Mouse (Mus musculus) stomach, postnatal 0 days (tissue): ENCODE measurements around the gene S100a13. TPM values are rescaled to one million over a fixed set of nuclear protein-coding genes. Genes with fewer than 3 reads are reported as not detected.

Experiments
- ATAC-seq: fragments of 200-750 bp; cut with Nextera tagmentation; 2 replicates; pipeline ENCODE4 v1.8.0; 2017; ENCODE audit not compliant: low FRiP score, low TSS enrichment
- DNase-seq: peaks from one replicate; pipeline ENCODE4 v3.0.0-alpha.2; 2016; ENCODE audit warnings: low spot score
- H3K27ac ChIP-seq: fragments of 300-500 bp; sonication (generic); replicated peaks from 2 replicates; pipeline ENCODE4 v1.5.1; 2014; ENCODE audit warnings: mild to moderate bottlenecking, control low read depth
- H3K27me3 ChIP-seq: fragments of 300-500 bp; sonication (generic); 2 replicates; pipeline ENCODE4 v1.6.1; 2014; ENCODE audit warnings: low read length; ENCODE audit not compliant: control insufficient read depth, insufficient read depth
- H3K36me3 ChIP-seq: fragments of 300-500 bp; sonication (generic); 2 replicates; pipeline ENCODE4 v1.6.1; 2014; ENCODE audit warnings: low read length, mixed read lengths; ENCODE audit not compliant: control insufficient read depth, insufficient read depth
- H3K4me1 ChIP-seq: fragments of 300-500 bp; sonication (generic); replicated peaks from 2 replicates; pipeline ENCODE4 v1.6.1; 2014; ENCODE audit warnings: antibody characterized with exemption; ENCODE audit not compliant: control insufficient read depth, insufficient read depth
- H3K4me2 ChIP-seq: fragments of 300-500 bp; sonication (generic); replicated peaks from 2 replicates; pipeline ENCODE4 v1.6.1; 2014; ENCODE audit warnings: low read depth, mild to moderate bottlenecking, control low read depth, moderate library complexity
- H3K4me3 ChIP-seq: fragments of 300-500 bp; sonication (generic); 2 replicates; pipeline ENCODE4 v1.5.1; 2014; ENCODE audit warnings: low read depth, low read length, control low read depth
- H3K9ac ChIP-seq: fragments of 300-500 bp; sonication (generic); 2 replicates; pipeline ENCODE4 v1.6.1; 2014; ENCODE audit warnings: mild to moderate bottlenecking, low read length, control low read depth, mixed read lengths
- H3K9me3 ChIP-seq: fragments of 300-500 bp; sonication (generic); 2 replicates; pipeline ENCODE4 v1.6.1; 2016; ENCODE audit warnings: low read length; ENCODE audit not compliant: control insufficient read depth
- CTCF ChIP-seq: IDR thresholded peaks from 2 replicates; pipeline ENCODE4 v1.5.1; 2016; ENCODE audit warnings: antibody characterized with exemption, low read depth, mild to moderate bottlenecking, moderate library complexity
- EP300 ChIP-seq: optimal IDR thresholded peaks from 2 replicates; pipeline ENCODE3; 2016; ENCODE audit warnings: antibody characterized with exemption
- WGBS: fragments of 180-500 bp; shearing (Covaris S2); extraction: QIAGEN DNeasy Blood & Tissue Kit; methylation state at CpG from one replicate; pipeline ENCODE4 v1.1.7; 2014; 5-methylcytosine and 5-hydroxymethylcytosine counted together
- polyA plus RNA-seq: library from polyadenylated mRNA; unstranded; fragments of >200 nt; fragmentation: Nextera tagmentation; extraction: Ambion mirVana; gene quantifications from 2 replicates; pipeline ENCODE4 v1.2.1, GENCODE M21; 2015

The S100a13 gene
- polyA plus RNA-seq, 1 experiment from 2014 or later: 73.6 TPM

DNA sequence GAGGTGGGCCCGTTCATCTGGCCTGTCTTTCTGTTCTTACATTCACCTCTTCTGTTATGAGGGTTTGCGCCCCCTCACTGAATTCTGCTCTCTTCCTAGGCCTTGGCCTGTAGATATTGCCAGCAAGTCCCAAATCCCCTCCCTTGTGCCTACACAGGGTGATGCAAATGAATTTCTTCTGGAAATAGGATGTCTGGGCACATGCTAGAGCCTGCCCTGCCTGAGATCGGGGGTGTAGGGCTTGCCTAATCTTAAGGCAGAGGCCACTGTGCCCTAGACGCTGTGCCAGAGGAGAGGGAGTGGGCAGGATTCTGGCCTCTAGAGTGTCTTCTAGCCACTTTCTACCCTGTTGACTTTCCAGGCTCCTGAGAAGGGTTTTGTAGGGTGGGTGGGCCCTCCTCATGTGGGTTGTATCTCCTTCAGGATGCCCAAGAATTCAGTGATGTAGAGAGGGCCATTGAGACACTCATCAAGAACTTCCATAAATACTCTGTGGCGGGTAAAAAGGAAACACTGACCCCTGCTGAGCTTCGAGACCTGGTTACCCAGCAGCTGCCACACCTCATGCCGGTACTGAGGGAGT is 13.1 kb downstream of the S100a13 start:
- WGBS: 68% methylated on average over 7 of the region's 7 CpGs
- Histone ChIP-seq H3K27ac (peak overlapping the region; percentile 88), H3K4me2 (peak overlapping the region; percentile 46)

GRCm38 (mm10) chr3:90531713-90532112 is 17.5 kb downstream of the S100a13 start:
- no peak for ATAC-seq
- Histone ChIP-seq H3K27ac (peak overlapping the region; percentile 61; the same call in 1 of the 2 replicates), H3K27me3 (no peaks in the 10 kb centered on the region), H3K9me3 (no peaks in the 10 kb centered on the region), H3K4me2 (no peak overlapping the region), H3K4me1 (no peaks in the 10 kb centered on the region), H3K36me3 (no peaks in the 10 kb centered on the region), H3K9ac (no peak overlapping the region), H3K4me3 (no peak overlapping the region)
- WGBS: 51% methylated on average over 5 of the region's 5 CpGs
- TF ChIP-seq EP300 (no peak), CTCF (no peak)
- DNase-seq: no peak

More for the DNA sequence above, 13.1 kb downstream of the S100a13 start:
- Histone ChIP-seq H3K36me3 (no peaks in the 10 kb centered on the region), H3K9ac (peak overlapping the region; percentile 51), H3K4me1 (no peaks in the 10 kb centered on the region; the same call in 1 of the 2 replicates), H3K9me3 (no peaks in the 10 kb centered on the region), H3K4me3 (peak overlapping the region; percentile 37), H3K27me3 (no peaks in the 10 kb centered on the region)
- no peak for ATAC-seq
- DNase-seq: no peak
- TF ChIP-seq EP300 (no peak), CTCF (no peak)

GRCm38 (mm10) chr3:90535446-90535845 is 21.2 kb downstream of the S100a13 start:
- TF ChIP-seq CTCF (no peak), EP300 (no peak)
- ATAC-seq (no peak), DNase-seq (no peak)
- Histone ChIP-seq H3K9ac (no peak overlapping the region), H3K9me3 (no peaks in the 10 kb centered on the region), H3K4me3 (no peak overlapping the region), H3K36me3 (no peaks in the 10 kb centered on the region), H3K4me1 (no peaks in the 10 kb centered on the region), H3K27ac (no peak overlapping the region), H3K27me3 (no peaks in the 10 kb centered on the region), H3K4me2 (no peak overlapping the region)
- 70% methylated on average over 1 of the region's 1 CpGs for WGBS

DNA sequence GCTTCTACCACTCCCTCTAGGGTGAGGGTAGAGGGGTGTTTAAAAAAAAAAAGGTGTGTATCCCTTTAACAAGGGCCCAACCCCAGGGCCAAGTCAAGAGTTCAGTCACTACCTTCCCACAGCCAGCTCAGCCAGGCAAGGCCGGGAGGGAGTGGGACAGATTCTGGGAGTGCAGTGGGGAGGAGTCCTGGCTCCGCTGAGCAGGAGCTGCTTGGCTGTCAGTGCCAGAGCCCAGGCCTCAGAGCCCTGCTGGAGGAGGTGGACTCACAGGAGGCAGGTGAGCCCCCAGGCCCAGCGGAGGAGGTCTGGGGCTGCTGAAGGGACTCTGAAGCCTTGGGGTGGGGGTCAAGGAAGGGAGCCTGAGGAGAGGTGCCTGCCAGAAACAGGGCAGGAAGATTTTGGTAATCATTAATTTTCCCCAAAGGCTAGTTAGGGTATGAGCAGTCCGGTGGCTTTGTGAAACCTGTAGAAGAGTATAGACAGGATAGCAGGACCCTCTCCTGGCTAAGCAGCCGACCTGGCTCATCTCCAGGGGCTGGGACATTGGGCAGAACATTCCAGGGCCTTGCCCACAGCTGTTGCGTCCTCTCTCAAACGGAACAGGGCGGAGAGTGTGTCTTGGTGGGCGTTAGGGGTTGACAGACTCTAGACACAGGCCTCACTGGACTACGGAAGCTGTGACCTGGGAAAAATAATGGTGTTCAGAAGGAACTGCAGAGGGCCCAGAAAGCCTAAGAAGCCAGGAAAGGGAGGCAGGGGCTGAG is 23.1 kb downstream of the S100a13 start, which contains the start of gene S100a16:
Gene S100a16, plus strand, starts transcription at position 114 of the 764 bp plus-strand sequence.
- peak within 1 kb of the TSS; percentile 63 for H3K9ac ChIP-seq
- H3K27me3 ChIP-seq: no peaks in the 10 kb centered on the region
- no peaks in the 10 kb centered on the region for H3K9me3 ChIP-seq
- WGBS: 22% methylated on average over 10 of the region's 10 CpGs
- H3K36me3 ChIP-seq: no peaks in the 10 kb centered on the region
- H3K4me3 ChIP-seq: peak within 1 kb of the TSS; percentile 46
- TF ChIP-seq CTCF (no peak; the same call in 1 of the 2 replicates), EP300 (no peak)
- H3K4me1 ChIP-seq: no peaks in the 10 kb centered on the region
- ATAC-seq: peak; percentile 90
- peak within 1 kb of the TSS; percentile 68 for H3K4me2 ChIP-seq
- DNase-seq: peak; percentile 85
- peak within 1 kb of the TSS; percentile 95 for H3K27ac ChIP-seq

DNA sequence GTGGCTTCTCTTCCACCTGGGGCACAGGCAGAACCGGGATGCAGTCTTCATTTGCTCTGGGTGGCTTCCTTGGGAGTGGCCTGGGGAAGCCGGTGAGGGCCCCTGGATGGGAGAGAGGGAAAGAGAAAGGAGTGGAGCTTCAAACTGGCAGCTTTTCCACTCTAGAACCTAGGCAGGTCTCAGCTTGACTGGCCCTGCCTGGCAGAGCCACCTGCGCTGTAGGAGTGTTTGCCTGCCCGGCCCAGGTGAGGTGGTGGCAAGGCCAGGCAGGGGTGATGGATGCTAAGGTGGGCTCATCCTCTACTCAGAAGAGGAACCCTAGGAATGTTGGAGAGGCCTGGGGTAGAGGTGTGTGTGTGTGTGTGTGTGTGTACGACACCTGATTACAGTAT is 23.7 kb downstream of the S100a13 start:
- peak; percentile 54 for ATAC-seq
- Histone ChIP-seq H3K36me3 (no peaks in the 10 kb centered on the region), H3K27me3 (no peaks in the 10 kb centered on the region), H3K9ac (peak overlapping the region; percentile 63), H3K4me2 (peak overlapping the region; percentile 68), H3K4me1 (no peaks in the 10 kb centered on the region), H3K4me3 (peak overlapping the region; percentile 46), H3K27ac (peak overlapping the region; percentile 95), H3K9me3 (no peaks in the 10 kb centered on the region)
- DNase-seq: no peak
- TF ChIP-seq EP300 (no peak), CTCF (no peak)
- WGBS: 56% methylated on average over 5 of the region's 5 CpGs

GRCm38 (mm10) chr3:90540904-90541303 is 26.7 kb downstream of the S100a13 start:
- ATAC-seq: peak; percentile 35; the same call in 1 of the 2 replicates
- peak overlapping the region; percentile 74 for H3K27ac ChIP-seq
- H3K9ac ChIP-seq: peak overlapping the region; percentile 38
- DNase-seq: no peak
- no peaks in the 10 kb centered on the region for H3K4me1 ChIP-seq
- no peaks in the 10 kb centered on the region for H3K9me3 ChIP-seq
- H3K36me3 ChIP-seq: no peaks in the 10 kb centered on the region
- 54% methylated on average over 4 of the region's 4 CpGs for WGBS
- no peak for TF ChIP-seq CTCF
- TF ChIP-seq EP300: no peak
- H3K4me3 ChIP-seq: peak overlapping the region; percentile 17; the same call in 1 of the 2 replicates
- peak overlapping the region; percentile 36 for H3K4me2 ChIP-seq
- no peaks in the 10 kb centered on the region for H3K27me3 ChIP-seq
